Mouse (Mus musculus) small intestine, adult 2 months (tissue): ENCODE results near the gene Pon3.

ENCODE experiments used
- CTCF ChIP-seq: fragments of 200-500 bp; IDR thresholded peaks from 2 replicates; pipeline ENCODE4 v1.5.1; 2012; ENCODE audit warnings: low read depth, mild to moderate bottlenecking, control low read depth, inconsistent platforms, low read length, moderate library complexity, mixed read lengths; ENCODE audit not compliant: insufficient replicate concordance, insufficient read length; ENCODE audit errors: extremely low read depth
- POLR2A ChIP-seq: fragments of 200-500 bp; IDR thresholded peaks from 2 replicates; pipeline ENCODE4 v1.6.1; 2012; ENCODE audit warnings: low read depth, mild to moderate bottlenecking, control low read depth, inconsistent platforms, low read length, moderate library complexity

DNA sequence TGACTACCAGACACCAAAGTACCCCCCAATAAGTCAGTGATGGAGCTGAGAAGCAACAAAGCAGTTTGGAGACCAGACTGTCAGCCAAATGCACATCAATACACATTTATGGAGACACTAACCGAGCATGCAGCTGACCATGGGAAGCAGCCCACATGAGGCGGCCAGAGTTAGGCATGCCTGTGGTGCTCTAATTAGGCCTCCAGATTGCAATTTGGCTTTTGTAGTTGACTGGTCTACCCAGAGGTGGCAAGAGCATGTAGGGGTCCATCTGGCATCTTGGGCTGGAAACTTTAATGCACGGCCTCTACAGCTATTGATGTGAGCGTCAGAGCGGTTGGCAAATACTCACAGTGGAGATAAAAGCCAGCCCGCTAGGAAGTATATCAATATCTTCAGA is 10.2 kb downstream of the Pon3 start:
- TF ChIP-seq CTCF (no peak), POLR2A (no peak)
